Mouse (Mus musculus) heart, adult 2 months (tissue): ENCODE data around the gene Camta1.

Source experiments
- CTCF ChIP-seq: fragments of 200-600 bp; IDR thresholded peaks from 2 replicates; pipeline ENCODE4 v1.8.1; 2022; ENCODE audit warnings: antibody characterized with exemption, mild to moderate bottlenecking, moderate library complexity
- POLR2A ChIP-seq: fragments of 200-500 bp; IDR thresholded peaks from 2 replicates; pipeline ENCODE4 v1.6.1; 2011; ENCODE audit warnings: mild to moderate bottlenecking, low read depth, low read length, control low read depth; ENCODE audit not compliant: insufficient read depth

GRCm38 (mm10) chr4:151332074-151332849 lies 529.4 kb downstream of the Camta1 start:
- no peak for TF ChIP-seq CTCF
- TF ChIP-seq POLR2A: no peak
